Mouse (Mus musculus) liver, embryonic 14.5 days (tissue): ENCODE results near the gene Pycard. TPM values are rescaled to one million over a fixed set of nuclear protein-coding genes. Genes with fewer than 3 reads are reported as not detected.
A peak's percentile ranks its signal among the peaks of the same experiment; 100 is the strongest.

Experiments used
- ATAC-seq: fragments of 200-750 bp; cut with Nextera tagmentation; 2 replicates; pipeline ENCODE4 v1.8.0; 2017; ENCODE audit warnings: moderate number of reproducible peaks, mild to moderate bottlenecking, moderate library complexity; ENCODE audit not compliant: insufficient read depth
- DNase-seq, 3 experiments: peaks; one replicate each; pipeline ENCODE4 v3.0.0-alpha.2; 2012 to 2013; ENCODE audit warnings: low read depth in 3 of 3, low spot score in 3 of 3
- H3K27ac ChIP-seq: fragments of 300-500 bp; sonication (generic); 2 replicates; pipeline ENCODE4 v1.5.1; 2014; ENCODE audit warnings: moderate library complexity, mild to moderate bottlenecking, control low read depth, inconsistent platforms
- H3K27me3 ChIP-seq: fragments of 300-500 bp; sonication (generic); 2 replicates; pipeline ENCODE4 v1.6.1; 2014; ENCODE audit warnings: mild to moderate bottlenecking, low read length, moderate library complexity; ENCODE audit not compliant: control insufficient read depth, insufficient read depth
- H3K36me3 ChIP-seq: fragments of 300-500 bp; sonication (generic); replicated peaks from 2 replicates; pipeline ENCODE4 v1.6.1; 2014; ENCODE audit warnings: low read depth; ENCODE audit not compliant: control insufficient read depth, insufficient read depth
- H3K4me1 ChIP-seq, 2 experiments: fragments of 200-500 bp in 1 of 2; fragments of 300-500 bp in 1 of 2; sonication (generic) in 1 of 2; replicated peaks; 2 replicates each; pipeline ENCODE4 v1.6.1; 2012 to 2014; ENCODE audit warnings: antibody characterized with exemption in 1 of 2, inconsistent platforms in 1 of 2, low read length in 1 of 2; ENCODE audit not compliant: control insufficient read depth in 2 of 2, insufficient read depth in 2 of 2
- H3K4me2 ChIP-seq: fragments of 300-500 bp; sonication (generic); 2 replicates; pipeline ENCODE4 v1.6.1; 2014; ENCODE audit warnings: low read depth, mild to moderate bottlenecking, control low read depth, moderate library complexity
- H3K4me3 ChIP-seq, 2 experiments: fragments of 200-500 bp in 1 of 2; fragments of 300-500 bp in 1 of 2; sonication (generic) in 1 of 2; 2 replicates each; pipeline ENCODE4 v1.5.1; 2012 to 2014; ENCODE audit warnings: low read depth in 2 of 2, low read length in 2 of 2, mild to moderate bottlenecking in 2 of 2, control low read depth in 1 of 2, inconsistent platforms in 1 of 2, moderate library complexity in 1 of 2; ENCODE audit not compliant: insufficient read depth in 1 of 2
- H3K9ac ChIP-seq: fragments of 300-500 bp; sonication (generic); replicated peaks from 2 replicates; pipeline ENCODE4 v1.6.1; 2014; ENCODE audit warnings: mild to moderate bottlenecking, control low read depth, moderate library complexity
- H3K9me3 ChIP-seq: fragments of 300-500 bp; sonication (generic); 2 replicates; pipeline ENCODE4 v1.6.1; 2016; ENCODE audit warnings: low read length, mixed read lengths; ENCODE audit not compliant: control insufficient read depth
- CTCF ChIP-seq: IDR thresholded peaks from 2 replicates; pipeline ENCODE4 v1.5.1; 2016; ENCODE audit warnings: antibody characterized with exemption, low read depth, control low read depth
- EP300 ChIP-seq: IDR thresholded peaks from 2 replicates; pipeline ENCODE4 v1.6.1; 2016; ENCODE audit warnings: antibody characterized with exemption, low read depth
- WGBS: fragments of 180-500 bp; shearing (Covaris S2); extraction: QIAGEN DNeasy Blood & Tissue Kit; methylation state at CpG from one replicate; pipeline ENCODE4 v1.1.7; 2014; ENCODE audit not compliant: insufficient replicate concordance; 5-methylcytosine and 5-hydroxymethylcytosine counted together
- polyA plus RNA-seq, 2 experiments: library from polyadenylated mRNA; depleted of rRNA in 1 of 2; stranded (reverse) in 1 of 2; unstranded in 1 of 2; fragments of >200 nt; fragmentation: Nextera tagmentation in 1 of 2; extraction: Ambion mirVana in 1 of 2; gene quantifications; 2 replicates each; pipeline versions ENCODE4 v1.2.1 to v1.2.3; 2012 to 2014

Gene Pycard
- polyA plus RNA-seq, 2 experiments: 20.2 to 39.3 TPM

- Histone ChIP-seq H3K4me2 (peak overlapping the region; percentile 69), H3K27me3 (no peaks in the 10 kb centered on the region), H3K36me3 (peaks cover 8% of the 10 kb centered on the region), H3K4me1 (peaks cover 15 to 20% of the 10 kb centered on the region in 2 experiments), H3K9ac (peak overlapping the region; percentile 52), H3K9me3 (no peaks in the 10 kb centered on the region), H3K4me3 (peak overlapping the region; percentile 52 to 65), H3K27ac (no peak overlapping the region)
- ATAC-seq (peak; percentile 58; the same call in 1 of the 2 replicates), DNase-seq (no peak)
- TF ChIP-seq CTCF (no peak), EP300 (no peak)
- WGBS: 18% methylated on average over 5 of the region's 5 CpGs
Measured at GRCm38 (mm10) chr7:127992488-127993340, 953 bp downstream of the Pycard start.

DNA sequence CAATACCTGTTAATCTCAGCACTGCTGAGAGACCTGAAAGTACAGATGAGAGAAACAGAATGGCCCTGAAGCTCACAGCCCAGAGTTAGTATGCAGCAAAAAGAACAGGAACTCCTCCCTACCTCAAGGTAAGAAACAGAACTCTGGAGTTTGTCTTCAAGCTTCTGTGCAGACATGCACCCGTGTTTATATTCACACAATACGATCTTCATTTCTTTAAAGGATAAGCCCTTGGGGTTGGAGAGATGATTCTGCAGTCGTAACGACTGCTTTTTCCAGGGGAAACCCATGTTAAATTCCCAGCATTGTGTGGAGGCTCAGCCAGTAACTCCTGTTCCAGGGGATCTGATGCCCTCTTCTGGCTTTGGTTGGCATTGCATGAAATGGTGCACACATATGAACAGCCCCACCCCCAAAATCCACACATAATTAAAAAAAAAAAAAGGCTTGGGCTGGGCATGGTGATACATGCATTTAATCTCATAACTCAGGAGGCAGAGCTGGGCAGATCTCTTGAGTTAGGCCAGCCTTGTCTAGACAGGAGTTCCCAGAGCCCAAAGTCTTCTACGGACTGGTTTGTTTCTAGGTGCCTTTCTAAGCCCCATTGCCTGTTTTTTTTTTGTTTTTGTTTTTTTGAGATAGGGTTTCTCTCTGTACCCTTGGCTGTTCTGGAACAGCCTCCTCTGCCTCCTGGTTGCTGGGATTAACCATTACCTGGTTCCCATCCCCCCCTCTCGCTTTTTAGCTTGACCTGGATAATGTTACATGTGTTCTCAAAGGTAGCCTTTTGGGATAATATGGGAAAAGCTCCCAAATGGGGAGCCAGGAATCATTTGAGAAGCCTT lies 1.8 kb downstream of the Pycard start:
- DNase-seq (peak; percentile 47 to 59 (median 50)), ATAC-seq (peak; percentile 36)
- Histone ChIP-seq H3K4me1 (peaks cover 15 to 20% of the 10 kb centered on the region in 2 experiments), H3K27me3 (no peaks in the 10 kb centered on the region), H3K27ac (no peak overlapping the region), H3K4me3 (peak overlapping the region in 1 of 2 experiments; percentile 3; a peak in 1 of 4 replicates), H3K9ac (no peak overlapping the region), H3K36me3 (peaks cover 16% of the 10 kb centered on the region), H3K4me2 (peak overlapping the region; percentile 69), H3K9me3 (no peaks in the 10 kb centered on the region)
- peak; percentile 75 for TF ChIP-seq CTCF
- TF ChIP-seq EP300: 0 out of 2 replicates have a peak, but pooled peaks have one; percentile 7
- 40% methylated on average over 6 of the region's 6 CpGs for WGBS

GRCm38 (mm10) chr7:127988904-127989303 lies 4.8 kb downstream of the Pycard start:
- no peak overlapping the region for H3K4me3 ChIP-seq
- TF ChIP-seq CTCF (no peak), EP300 (no peak)
- H3K9me3 ChIP-seq: no peaks in the 10 kb centered on the region
- ATAC-seq (no peak), DNase-seq (no peak)
- H3K27ac ChIP-seq: no peak overlapping the region
- H3K9ac ChIP-seq: no peak overlapping the region
- WGBS: 76% methylated on average over 1 of the region's 1 CpGs
- no peaks in the 10 kb centered on the region for H3K27me3 ChIP-seq
- peaks cover 15 to 20% of the 10 kb centered on the region in 2 experiments for H3K4me1 ChIP-seq
- H3K4me2 ChIP-seq: no peak overlapping the region
- peaks cover 46% of the 10 kb centered on the region for H3K36me3 ChIP-seq

DNA sequence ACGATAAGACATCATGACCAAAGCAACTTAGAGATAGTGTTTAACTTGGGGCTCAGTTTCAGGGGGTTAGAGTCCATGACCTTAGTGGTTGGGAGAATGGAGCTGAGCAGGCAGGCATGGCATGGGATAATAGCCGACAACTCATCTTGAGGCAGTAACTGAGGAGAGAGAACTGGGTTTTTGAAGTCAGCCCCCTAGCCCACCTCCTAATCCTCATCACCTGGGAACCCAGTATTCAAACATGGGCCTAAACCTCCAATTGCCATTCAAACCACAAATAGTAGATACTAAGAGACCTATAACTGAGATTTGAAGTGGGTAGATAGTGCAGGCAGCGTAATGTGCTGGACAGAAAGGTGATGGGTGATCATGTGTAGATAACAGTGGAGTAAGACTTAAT lies 13.1 kb downstream of the Pycard start:
- H3K4me2 ChIP-seq: no peak overlapping the region
- no peak for TF ChIP-seq CTCF
- DNase-seq: no peak
- no peaks in the 10 kb centered on the region for H3K9me3 ChIP-seq
- peaks cover 98% of the 10 kb centered on the region for H3K36me3 ChIP-seq
- no peak overlapping the region for H3K4me3 ChIP-seq
- no peak for ATAC-seq
- 91% methylated on average over 3 of the region's 3 CpGs for WGBS
- no peaks in the 10 kb centered on the region for H3K4me1 ChIP-seq
- H3K27me3 ChIP-seq: no peaks in the 10 kb centered on the region
- no peak overlapping the region for H3K9ac ChIP-seq
- no peak overlapping the region for H3K27ac ChIP-seq

- Histone ChIP-seq H3K27me3 (no peaks in the 10 kb centered on the region), H3K4me1 (no peaks in the 10 kb centered on the region), H3K4me3 (no peak overlapping the region), H3K9ac (no peak overlapping the region), H3K36me3 (peaks cover 98% of the 10 kb centered on the region), H3K4me2 (no peak overlapping the region), H3K27ac (no peak overlapping the region), H3K9me3 (no peaks in the 10 kb centered on the region)
- no peak for DNase-seq
- ATAC-seq: no peak
- no peak for TF ChIP-seq CTCF
- 97% methylated on average over 2 of the region's 2 CpGs for WGBS
Measured at GRCm38 (mm10) chr7:127978856-127979255, 14.8 kb downstream of the Pycard start.
